Mouse (Mus musculus) pancreas, adult 10 weeks (tissue): ENCODE data around the gene Cdh10. TPM values are rescaled to one million over a fixed set of nuclear protein-coding genes. Genes with fewer than 3 reads are reported as not detected.

Experiments used
- polyA plus RNA-seq: library from polyadenylated mRNA; stranded (reverse); fragments of 350-450 nt; fragmentation: Illumina TruSeq; extraction: RNeasy Lipid Tissue Mini Kit (QIAGEN cat#74804); gene quantifications from one replicate; pipeline ENCODE4 v1.2.3, GENCODE M21; 2015; ENCODE audit warnings: low read depth, low replicate concordance; ENCODE audit not compliant: insufficient read depth

The Cdh10 gene
- polyA plus RNA-seq: not detected

GRCm38 (mm10) chr15:18818185-18818973 is at the start of gene Cdh10:
Gene Cdh10 (plus strand): TSS chr15:18818947.

